Mouse (Mus musculus) CD4-positive helper T cell, adult 2 months (primary cell): ENCODE data around the gene Barhl2.

ENCODE experiments used
- DNase-seq: peaks from one replicate; pipeline ENCODE4 v3.0.0-alpha.2; 2012; ENCODE audit warnings: low read depth, missing footprints, low spot score

The Barhl2 gene

GRCm38 (mm10) chr5:106455106-106455920 is 2.7 kb downstream of the Barhl2 start:
- no peak for DNase-seq

- no peak for DNase-seq
Observed at GRCm38 (mm10) chr5:106454411-106455105, 3.4 kb downstream of the Barhl2 start.

- DNase-seq, result no peak
Observed at GRCm38 (mm10) chr5:106453886-106454321, 4.1 kb downstream of the Barhl2 start.

GRCm38 (mm10) chr5:106453181-106453885 is 4.6 kb downstream of the Barhl2 start:
- no peak for DNase-seq

- DNase-seq, result no peak
Observed at GRCm38 (mm10) chr5:106452686-106453085, 5.3 kb downstream of the Barhl2 start.

- no peak for DNase-seq
Observed at GRCm38 (mm10) chr5:106451681-106452440, 6.1 kb downstream of the Barhl2 start.

- DNase-seq, result no peak
Observed at GRCm38 (mm10) chr5:106450426-106451160, 7.4 kb downstream of the Barhl2 start.

GRCm38 (mm10) chr5:106449720-106450425 is 8.1 kb downstream of the Barhl2 start:
- DNase-seq, result no peak

GRCm38 (mm10) chr5:106448798-106449125 is 9.2 kb downstream of the Barhl2 start:
- no peak for DNase-seq

- no peak for DNase-seq
Observed at GRCm38 (mm10) chr5:106447951-106448797, 9.8 kb downstream of the Barhl2 start.

- no peak for DNase-seq
Observed at GRCm38 (mm10) chr5:106447091-106447820, 10.7 kb downstream of the Barhl2 start.

GRCm38 (mm10) chr5:106446593-106446992 is 11.4 kb downstream of the Barhl2 start:
- no peak for DNase-seq

- no peak for DNase-seq
Observed at GRCm38 (mm10) chr5:106445681-106446080, 12.3 kb downstream of the Barhl2 start.

- DNase-seq, result no peak
Observed at GRCm38 (mm10) chr5:106438916-106439315, 19.1 kb downstream of the Barhl2 start.

- no peak for DNase-seq
Observed at GRCm38 (mm10) chr5:106426069-106426468, 31.9 kb downstream of the Barhl2 start.

- no peak for DNase-seq
Observed at GRCm38 (mm10) chr5:106420871-106421270, 37.1 kb downstream of the Barhl2 start.

GRCm38 (mm10) chr5:106420370-106420769 is 37.6 kb downstream of the Barhl2 start:
- DNase-seq, result no peak

GRCm38 (mm10) chr5:106417210-106417609 is 40.8 kb downstream of the Barhl2 start:
- no peak for DNase-seq

- no peak for DNase-seq
Observed at GRCm38 (mm10) chr5:106416550-106416949, 41.4 kb downstream of the Barhl2 start.
